Mouse (Mus musculus): ENCODE measurements around the gene Trappc11.

DNA sequence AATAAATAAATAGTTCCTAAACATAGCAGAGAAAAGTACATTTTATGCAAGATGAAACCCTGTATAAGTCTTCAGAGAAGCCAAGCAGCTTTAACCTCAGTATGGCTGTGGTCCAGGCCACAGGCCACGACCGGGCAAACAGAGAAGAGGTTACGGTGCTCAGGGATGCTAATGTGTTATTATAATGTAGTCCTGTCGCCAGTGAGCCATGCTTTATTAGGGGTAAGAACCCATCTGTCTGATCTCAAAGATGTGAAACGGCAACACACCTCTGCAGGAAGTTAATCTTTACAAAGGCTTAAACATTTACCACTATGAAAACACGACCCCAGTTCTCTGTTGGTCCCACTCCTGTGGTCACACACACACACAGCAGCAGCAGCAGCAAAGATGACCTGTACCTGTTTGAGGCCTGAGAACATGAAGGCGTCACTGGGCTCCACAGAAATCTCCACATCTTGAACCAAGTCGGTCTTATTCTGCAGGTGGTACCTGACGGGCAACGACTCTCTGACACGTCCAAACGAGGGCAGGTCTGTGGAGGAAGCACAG lies 38.6 kb downstream of the Trappc11 start:
- TF ChIP-seq CTCF (IDR thresholded peaks at IDR 0.05; ENCODE audit: control insufficient read depth, insufficient read depth, insufficient read length) (no peak), MAX (IDR thresholded peaks at IDR 0.05) (no peak), CEBPB (IDR thresholded peaks at IDR 0.05; ENCODE audit: low read depth) (no peak), USF1 (IDR thresholded peaks at IDR 0.05; ENCODE audit: low read depth) (no peak), MYOD1 (IDR thresholded peaks at IDR 0.05; ENCODE audit: control insufficient read depth, insufficient read length, low read depth) (no peak)
